Mouse (Mus musculus): ENCODE measurements around the gene Prr5l.

DNA sequence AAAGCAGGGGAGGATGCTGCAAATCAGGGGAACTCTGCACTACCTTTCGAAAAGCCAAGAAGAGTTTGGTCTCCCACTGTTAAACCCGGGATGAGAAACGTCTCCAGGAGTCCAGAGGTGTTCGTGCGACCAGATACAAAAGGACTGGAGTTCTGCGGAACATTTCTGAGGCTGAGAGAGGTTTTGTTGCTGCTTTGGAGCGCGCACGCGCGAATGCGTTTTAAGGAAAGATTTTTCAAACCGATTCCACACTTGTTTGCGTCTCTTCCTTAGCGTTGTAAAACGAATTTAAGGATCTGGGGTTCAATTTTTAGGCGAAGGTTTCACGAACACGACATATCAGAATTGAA, 85.0 kb downstream of the Prr5l start:
- TF ChIP-seq CTCF (IDR thresholded peaks at IDR 0.05; ENCODE audit: control insufficient read depth, insufficient read depth, insufficient read length) (no peak), USF1 (IDR thresholded peaks at IDR 0.05; ENCODE audit: low read depth) (no peak)
